Mouse (Mus musculus) forebrain, embryonic 13.5 days (tissue): ENCODE data around the gene Eya3. TPM values are rescaled to one million over a fixed set of nuclear protein-coding genes. Genes with fewer than 3 reads are reported as not detected.
"Not testable (repeated sequence)": the region's sequence is repeated elsewhere in the genome, so short reads cannot be mapped to it uniquely, and the experiment has no call there.

Source experiments
- ATAC-seq: fragments of 200-750 bp; cut with Nextera tagmentation; 2 replicates; pipeline ENCODE4 v1.8.0; 2017
- H3K27ac ChIP-seq: fragments of 300-500 bp; sonication (generic); 2 replicates; pipeline ENCODE4 v1.5.1; 2015; ENCODE audit warnings: inconsistent platforms, mild to moderate bottlenecking, moderate library complexity
- H3K27me3 ChIP-seq: fragments of 300-500 bp; sonication (generic); 2 replicates; pipeline ENCODE4 v1.6.1; 2015; ENCODE audit warnings: mild to moderate bottlenecking, inconsistent platforms
- H3K36me3 ChIP-seq: fragments of 300-500 bp; sonication (generic); 2 replicates; pipeline ENCODE4 v1.6.1; 2015; ENCODE audit warnings: mild to moderate bottlenecking, inconsistent platforms; ENCODE audit not compliant: poor library complexity, severe bottlenecking
- H3K4me1 ChIP-seq: fragments of 300-500 bp; sonication (generic); 2 replicates; pipeline ENCODE4 v1.6.1; 2015; ENCODE audit warnings: inconsistent platforms
- H3K4me2 ChIP-seq: fragments of 300-500 bp; sonication (generic); 2 replicates; pipeline ENCODE4 v1.6.1; 2015; ENCODE audit warnings: inconsistent platforms, mild to moderate bottlenecking, moderate library complexity
- H3K4me3 ChIP-seq: fragments of 300-500 bp; sonication (generic); 2 replicates; pipeline ENCODE4 v1.5.1; 2015; ENCODE audit warnings: mild to moderate bottlenecking, inconsistent platforms
- H3K9ac ChIP-seq: fragments of 300-500 bp; sonication (generic); 2 replicates; pipeline ENCODE4 v1.6.1; 2015; ENCODE audit warnings: mild to moderate bottlenecking, inconsistent platforms
- H3K9me3 ChIP-seq: fragments of 300-500 bp; sonication (generic); replicated peaks from 2 replicates; pipeline ENCODE4 v1.6.1; 2016; ENCODE audit warnings: inconsistent platforms
- WGBS: fragments of 180-500 bp; shearing (Covaris S2); methylation state at CpG from one replicate; pipeline ENCODE4 v1.1.7; 2015; 5-methylcytosine and 5-hydroxymethylcytosine counted together
- polyA plus RNA-seq: library from polyadenylated mRNA; unstranded; fragments of >200 nt; fragmentation: Nextera tagmentation; extraction: Ambion mirVana; gene quantifications from 2 replicates; pipeline ENCODE4 v1.2.1, GENCODE M21; 2015

Eya3 gene
- polyA plus RNA-seq, 1 experiment from 2014 or later: 24.1 TPM

GRCm38 (mm10) chr4:132748778-132749177, 110.0 kb downstream of the Eya3 start:
- WGBS: 84% methylated on average over 4 of the region's 4 CpGs
- no peak overlapping the region for H3K4me3 ChIP-seq
- no peak overlapping the region for H3K27ac ChIP-seq
- no peaks in the 10 kb centered on the region for H3K36me3 ChIP-seq
- H3K27me3 ChIP-seq: no peaks in the 10 kb centered on the region
- no peaks in the 10 kb centered on the region for H3K9me3 ChIP-seq
- H3K9ac ChIP-seq: no peak overlapping the region
- H3K4me1 ChIP-seq: 0 out of 2 replicates have a peak, but pooled peaks cover 9% of the 10 kb centered on the region
- H3K4me2 ChIP-seq: no peak overlapping the region
- no peak for ATAC-seq

- no peak overlapping the region for H3K4me2 ChIP-seq
- ATAC-seq: no peak
- no peaks in the 10 kb centered on the region for H3K36me3 ChIP-seq
- H3K9ac ChIP-seq: no peak overlapping the region
- H3K27ac ChIP-seq: no peak overlapping the region
- no peaks in the 10 kb centered on the region for H3K27me3 ChIP-seq
- no peak overlapping the region for H3K4me3 ChIP-seq
- 87% methylated on average over 6 of the region's 6 CpGs for WGBS
- H3K4me1 ChIP-seq: 0 out of 2 replicates have a peak, but pooled peaks cover 2% of the 10 kb centered on the region
- no peaks in the 10 kb centered on the region for H3K9me3 ChIP-seq
These were observed 110.6 kb downstream of the Eya3 start for GRCm38 (mm10) chr4:132749258-132749982.

- Histone ChIP-seq H3K27me3 (peaks cover 19% of the 10 kb centered on the region), H3K4me1 (peaks cover 13% of the 10 kb centered on the region), H3K9ac (no peak overlapping the region), H3K27ac (no peak overlapping the region), H3K4me2 (no peak overlapping the region), H3K9me3 (no peaks in the 10 kb centered on the region), H3K36me3 (no peaks in the 10 kb centered on the region), H3K4me3 (no peak overlapping the region)
- WGBS: 85% methylated on average over 6 of the region's 6 CpGs
- ATAC-seq: no peak
These were observed 114.2 kb downstream of the Eya3 start for GRCm38 (mm10) chr4:132752992-132753391.

- no peak within 1 kb of the TSS for H3K27ac ChIP-seq
- H3K9ac ChIP-seq: peak within 1 kb of the TSS; percentile 66
- peaks cover 22% of the 10 kb centered on the region for H3K27me3 ChIP-seq
- no peaks in the 10 kb centered on the region for H3K9me3 ChIP-seq
- H3K36me3 ChIP-seq: no peaks in the 10 kb centered on the region
- peak within 1 kb of the TSS; percentile 80 for H3K4me2 ChIP-seq
- WGBS: under 1% methylated on average over 22 of the region's 22 CpGs
- ATAC-seq: peak; percentile 80
- H3K4me1 ChIP-seq: peaks cover 13% of the 10 kb centered on the region
- H3K4me3 ChIP-seq: peak within 1 kb of the TSS; percentile 41
These were observed 118.2 kb downstream of the Eya3 start, which contains the start of gene Smpdl3b for GRCm38 (mm10) chr4:132756974-132757373. Smpdl3b (minus strand) TSS chr4:132757252.

GRCm38 (mm10) chr4:132757633-132758351, 119.0 kb downstream of the Eya3 start:
- 0 out of 2 replicates have a peak overlapping the region, but pooled peaks have one; percentile 80 for H3K4me2 ChIP-seq
- no peak overlapping the region for H3K27ac ChIP-seq
- peaks cover 22% of the 10 kb centered on the region for H3K27me3 ChIP-seq
- H3K9me3 ChIP-seq: no peaks in the 10 kb centered on the region
- 88% methylated on average over 7 of the region's 7 CpGs for WGBS
- H3K4me3 ChIP-seq: no peak overlapping the region
- H3K4me1 ChIP-seq: peaks cover 13% of the 10 kb centered on the region
- no peaks in the 10 kb centered on the region for H3K36me3 ChIP-seq
- ATAC-seq: no peak
- H3K9ac ChIP-seq: 0 out of 2 replicates have a peak overlapping the region, but pooled peaks have one; percentile 66

- Histone ChIP-seq H3K27me3 (peaks cover 22% of the 10 kb centered on the region), H3K9me3 (no peaks in the 10 kb centered on the region), H3K9ac (no peak overlapping the region), H3K4me3 (no peak overlapping the region), H3K36me3 (no peaks in the 10 kb centered on the region), H3K27ac (no peak overlapping the region), H3K4me1 (peaks cover 13% of the 10 kb centered on the region), H3K4me2 (no peak overlapping the region)
- 78% methylated on average over 3 of the region's 3 CpGs for WGBS
- ATAC-seq: no peak
These were observed 121.5 kb downstream of the Eya3 start for GRCm38 (mm10) chr4:132760296-132760695.

- H3K36me3 ChIP-seq: no peaks in the 10 kb centered on the region
- H3K4me2 ChIP-seq: no peak overlapping the region
- no peak overlapping the region for H3K4me3 ChIP-seq
- no peaks in the 10 kb centered on the region for H3K9me3 ChIP-seq
- H3K27me3 ChIP-seq: peaks cover 5% of the 10 kb centered on the region; the same call in 1 of the 2 replicates
- H3K4me1 ChIP-seq: no peaks in the 10 kb centered on the region
- H3K9ac ChIP-seq: no peak overlapping the region
- H3K27ac ChIP-seq: no peak overlapping the region
- ATAC-seq: no peak
- WGBS: 83% methylated on average over 6 of the region's 6 CpGs
These were observed 123.8 kb downstream of the Eya3 start for GRCm38 (mm10) chr4:132762602-132763001.

GRCm38 (mm10) chr4:132763125-132763524, 124.3 kb downstream of the Eya3 start:
- H3K27me3 ChIP-seq, H3K4me3 ChIP-seq, H3K36me3 ChIP-seq, H3K9ac ChIP-seq, H3K27ac ChIP-seq, H3K9me3 ChIP-seq, H3K4me2 ChIP-seq, H3K4me1 ChIP-seq, ATAC-seq: not testable (repeated sequence)
- WGBS: 82% methylated on average over 3 of the region's 3 CpGs

GRCm38 (mm10) chr4:132767914-132768876, 129.4 kb downstream of the Eya3 start, which contains the start of gene Rpa2:
Rpa2 (plus strand) TSS chr4:132768332.
- Histone ChIP-seq H3K4me1 (peaks cover 12% of the 10 kb centered on the region), H3K4me2 (peak within 1 kb of the TSS; percentile 89), H3K9me3 (no peaks in the 10 kb centered on the region), H3K27ac (no peak within 1 kb of the TSS), H3K27me3 (no peaks in the 10 kb centered on the region), H3K9ac (peak within 1 kb of the TSS; percentile 78), H3K4me3 (peak within 1 kb of the TSS; percentile 81), H3K36me3 (peaks cover 30% of the 10 kb centered on the region)
- ATAC-seq: peak; percentile 98
- WGBS: under 1% methylated on average over 71 of the region's 71 CpGs

GRCm38 (mm10) chr4:132771776-132772175, 133.0 kb downstream of the Eya3 start:
- Histone ChIP-seq H3K4me2 (no peak overlapping the region), H3K9me3 (no peaks in the 10 kb centered on the region), H3K4me3 (no peak overlapping the region), H3K27ac (no peak overlapping the region), H3K9ac (no peak overlapping the region), H3K27me3 (no peaks in the 10 kb centered on the region), H3K4me1 (peaks cover 12% of the 10 kb centered on the region), H3K36me3 (peaks cover 64% of the 10 kb centered on the region)
- 94% methylated on average over 9 of the region's 9 CpGs for WGBS
- no peak for ATAC-seq
